Mouse (Mus musculus) heart, adult 2 months (tissue): ENCODE data around the gene Cmip. TPM values are rescaled to one million over a fixed set of nuclear protein-coding genes. Genes with fewer than 3 reads are reported as not detected.

Experiments
- DNase-seq, 2 experiments: peaks; one replicate each; pipeline ENCODE4 v3.0.0; 2021
- H3K27ac ChIP-seq: fragments of 200-600 bp; 2 replicates; pipeline ENCODE4 v1.8.1; 2022
- H3K27me3 ChIP-seq: fragments of 200-500 bp; 2 replicates; pipeline ENCODE4 v1.6.1; 2012; ENCODE audit warnings: mild to moderate bottlenecking, low read length, inconsistent platforms, mixed read lengths; ENCODE audit not compliant: control insufficient read depth, insufficient read depth
- H3K36me3 ChIP-seq: fragments of 200-500 bp; 2 replicates; pipeline ENCODE4 v1.6.1; 2012; ENCODE audit warnings: low read length, inconsistent platforms; ENCODE audit not compliant: control insufficient read depth, insufficient read depth
- H3K4me1 ChIP-seq: fragments of 200-500 bp; 2 replicates; pipeline ENCODE4 v1.6.1; 2011; ENCODE audit warnings: low read length; ENCODE audit not compliant: control insufficient read depth, insufficient read depth
- H3K4me3 ChIP-seq: fragments of 200-600 bp; 2 replicates; pipeline ENCODE4 v1.8.1; 2022
- H3K79me2 ChIP-seq: fragments of 200-500 bp; replicated peaks from 2 replicates; pipeline ENCODE4 v1.6.1; 2012; ENCODE audit warnings: mild to moderate bottlenecking, inconsistent platforms, low read length, moderate library complexity, mixed read lengths; ENCODE audit not compliant: control insufficient read depth, insufficient read depth
- H3K9ac ChIP-seq: fragments of 200-500 bp; 2 replicates; pipeline ENCODE4 v1.6.1; 2012; ENCODE audit warnings: low read depth, mild to moderate bottlenecking, control low read depth, inconsistent platforms, low read length, mixed read lengths
- CTCF ChIP-seq: fragments of 200-600 bp; IDR thresholded peaks from 2 replicates; pipeline ENCODE4 v1.8.1; 2022; ENCODE audit warnings: antibody characterized with exemption, mild to moderate bottlenecking, moderate library complexity
- EP300 ChIP-seq: fragments of 200-500 bp; IDR thresholded peaks from 2 replicates; pipeline ENCODE4 v1.6.1; 2011; ENCODE audit warnings: low read depth, low read length, control low read depth; ENCODE audit not compliant: insufficient read depth
- POLR2A ChIP-seq: fragments of 200-500 bp; IDR thresholded peaks from 2 replicates; pipeline ENCODE4 v1.6.1; 2011; ENCODE audit warnings: mild to moderate bottlenecking, low read depth, low read length, control low read depth; ENCODE audit not compliant: insufficient read depth
- WGBS: fragments of 180-500 bp; shearing (Covaris S2); methylation state at CpG from one replicate; pipeline ENCODE4 v1.1.7; 2018; 5-methylcytosine and 5-hydroxymethylcytosine counted together
- intact Hi-C: fragments of 180-260 bp; cut with DNase I; formaldehyde crosslinking; loops from one replicate; pipeline ENCODE4 v1.15.1; 2025
- polyA plus RNA-seq: library from polyadenylated mRNA; depleted of rRNA; stranded (reverse); fragments of >200 nt; gene quantifications from 2 replicates; pipeline ENCODE4 v1.2.3, GENCODE M21; 2012
- total RNA-seq, 2 experiments: library from RNA; stranded (reverse); gene quantifications; 2 replicates each; pipeline ENCODE4 v1.2.3; 2021

The Cmip gene
- total and polyA plus RNA-seq, 3 experiments, result 13.6 to 20.8 (median 20.1) TPM

- 72% methylated on average over 6 of the region's 6 CpGs for WGBS
- intact Hi-C loops, result loop anchor here (2.0 kb wide), 2 partner anchors 35 kb away; no protein-coding TSS in a partner anchor
- TF ChIP-seq POLR2A, result no peak
- TF ChIP-seq EP300, result no peak
- TF ChIP-seq CTCF, result no peak
- Histone ChIP-seq H3K27ac (no peak overlapping the region; the same call in 1 of the 2 replicates), H3K4me1 (peaks cover 27% of the 10 kb centered on the region), H3K27me3 (no peaks in the 10 kb centered on the region), H3K79me2 (0 out of 2 replicates have a peak, but pooled peaks cover 1% of the 10 kb centered on the region), H3K9ac (no peak overlapping the region), H3K4me3 (no peak overlapping the region), H3K36me3 (no peaks in the 10 kb centered on the region)
- no peak for DNase-seq
Observed at GRCm38 (mm10) chr8:117333619-117334018, 76.8 kb downstream of the Cmip start.

- H3K4me3 ChIP-seq, result no peak overlapping the region
- no peak for DNase-seq
- no peaks in the 10 kb centered on the region for H3K27me3 ChIP-seq
- TF ChIP-seq POLR2A (no peak), CTCF (no peak), EP300 (no peak)
- H3K79me2 ChIP-seq, result 0 out of 2 replicates have a peak, but pooled peaks cover 1% of the 10 kb centered on the region
- peaks cover 32% of the 10 kb centered on the region for H3K4me1 ChIP-seq
- no peaks in the 10 kb centered on the region for H3K36me3 ChIP-seq
- intact Hi-C loops, result loop anchor here (2.0 kb wide), 2 partner anchors 35 kb away; no protein-coding TSS in a partner anchor
- H3K9ac ChIP-seq, result no peak overlapping the region
- whole genome bisulfite sequencing, result 56% methylated on average over 10 of the region's 10 CpGs
- H3K27ac ChIP-seq, result peak overlapping the region; percentile 43
Observed at GRCm38 (mm10) chr8:117334058-117334747, 77.3 kb downstream of the Cmip start.

- peaks cover 30% of the 10 kb centered on the region for H3K4me1 ChIP-seq
- H3K9ac ChIP-seq, result no peak overlapping the region
- peak overlapping the region; percentile 51 for H3K27ac ChIP-seq
- WGBS, result 47% methylated on average over 14 of the region's 14 CpGs
- TF ChIP-seq POLR2A (no peak), CTCF (no peak), EP300 (0 out of 2 replicates have a peak, but pooled peaks have one; percentile 9)
- H3K4me3 ChIP-seq, result no peak overlapping the region
- 0 out of 2 replicates have a peak, but pooled peaks cover 1% of the 10 kb centered on the region for H3K79me2 ChIP-seq
- no peaks in the 10 kb centered on the region for H3K27me3 ChIP-seq
- intact Hi-C loops, result loop anchor here (2.0 kb wide), 2 partner anchors 34 to 36 kb away; no protein-coding TSS in a partner anchor
- no peaks in the 10 kb centered on the region for H3K36me3 ChIP-seq
- DNase-seq, result peak in 1 of 2 experiments; percentile 23
Observed at GRCm38 (mm10) chr8:117334748-117335393, 78.0 kb downstream of the Cmip start.

GRCm38 (mm10) chr8:117335423-117335822 is 78.6 kb downstream of the Cmip start:
- intact Hi-C loops, result loop anchor here (2.0 kb wide), 2 partner anchors 33 to 37 kb away; no protein-coding TSS in a partner anchor
- no peak for DNase-seq
- H3K9ac ChIP-seq, result no peak overlapping the region

GRCm38 (mm10) chr8:117337188-117337587 is 80.3 kb downstream of the Cmip start:
- TF ChIP-seq CTCF (no peak), EP300 (no peak), POLR2A (no peak)
- no peak overlapping the region for H3K9ac ChIP-seq
- no peak for DNase-seq
- H3K4me3 ChIP-seq, result no peak overlapping the region
- no peaks in the 10 kb centered on the region for H3K36me3 ChIP-seq
- H3K27ac ChIP-seq, result no peak overlapping the region
- 0 out of 2 replicates have a peak, but pooled peaks cover 1% of the 10 kb centered on the region for H3K79me2 ChIP-seq
- H3K4me1 ChIP-seq, result peaks cover 33% of the 10 kb centered on the region
- no peaks in the 10 kb centered on the region for H3K27me3 ChIP-seq
- intact Hi-C loops, result no loop called here
- WGBS, result 78% methylated on average over 3 of the region's 3 CpGs

More at GRCm38 (mm10) chr8:117335423-117335822, 78.6 kb downstream of the Cmip start:
- Histone ChIP-seq H3K27me3 (no peaks in the 10 kb centered on the region), H3K4me3 (no peak overlapping the region), H3K4me1 (peaks cover 30% of the 10 kb centered on the region), H3K27ac (peak overlapping the region; percentile 51), H3K36me3 (no peaks in the 10 kb centered on the region), H3K79me2 (0 out of 2 replicates have a peak, but pooled peaks cover 1% of the 10 kb centered on the region)
- TF ChIP-seq CTCF, result no peak
- TF ChIP-seq POLR2A, result no peak
- TF ChIP-seq EP300, result no peak
- WGBS, result 46% methylated on average over 8 of the region's 8 CpGs

- 45% methylated on average over 2 of the region's 2 CpGs for WGBS
- Histone ChIP-seq H3K27ac (peak overlapping the region; percentile 36), H3K79me2 (0 out of 2 replicates have a peak, but pooled peaks cover 1% of the 10 kb centered on the region), H3K4me3 (no peak overlapping the region), H3K4me1 (peaks cover 35% of the 10 kb centered on the region), H3K9ac (no peak overlapping the region), H3K36me3 (no peaks in the 10 kb centered on the region), H3K27me3 (no peaks in the 10 kb centered on the region)
- no peak for DNase-seq
- no peak for TF ChIP-seq POLR2A
- no peak for TF ChIP-seq EP300
- TF ChIP-seq CTCF, result no peak
- intact Hi-C loops, result loop anchor here (2.0 kb wide), 1 partner anchor 80 kb away; no protein-coding TSS in a partner anchor
Observed at GRCm38 (mm10) chr8:117338678-117339077, 81.8 kb downstream of the Cmip start.
